Mouse (Mus musculus): ENCODE measurements around the gene Dmbx1. TPM values are rescaled to one million over a fixed set of nuclear protein-coding genes. Genes with fewer than 3 reads are reported as not detected.
A peak's percentile ranks its signal among the peaks of the same experiment; 100 is the strongest.

The Dmbx1 gene
- not detected in 2 replicates for polyA plus RNA-seq (2015; fragmentation: Nextera tagmentation; extraction: Ambion mirVana)

- Histone ChIP-seq H3K27me3 (peaks cover 100% of the 10 kb centered on the region), H3K27ac (replicated peaks) (no peak within 1 kb of the TSS), H3K4me1 (replicated peaks) (peaks cover 3% of the 10 kb centered on the region), H3K9me3 (replicated peaks) (no peaks in the 10 kb centered on the region), H3K4me2 (peak within 1 kb of the TSS; percentile 46), H3K9ac (no peak within 1 kb of the TSS), H3K36me3 (replicated peaks) (no peaks in the 10 kb centered on the region), H3K4me3 (replicated peaks) (peak within 1 kb of the TSS; percentile 17)
- WGBS (ENCODE audit: insufficient replicate concordance): under 1% methylated on average over 71 of the region's 71 CpGs
- ATAC-seq (ENCODE audit: insufficient read depth): no peak
Measured at GRCm38 (mm10) chr4:115939295-115940102, at the start of gene Dmbx1. Dmbx1 (minus strand) TSS chr4:115939926.

- ATAC-seq (ENCODE audit: insufficient read depth): no peak
- Histone ChIP-seq H3K9ac (no peak overlapping the region), H3K4me3 (replicated peaks) (no peak overlapping the region), H3K9me3 (replicated peaks) (no peaks in the 10 kb centered on the region), H3K4me1 (replicated peaks) (0 out of 2 replicates have a peak, but pooled peaks cover 3% of the 10 kb centered on the region), H3K27me3 (peaks cover 4% of the 10 kb centered on the region; the same call in 1 of the 2 replicates), H3K36me3 (replicated peaks) (no peaks in the 10 kb centered on the region), H3K27ac (replicated peaks) (no peak overlapping the region), H3K4me2 (no peak overlapping the region)
- WGBS (ENCODE audit: insufficient replicate concordance): 56% methylated on average over 7 of the region's 7 CpGs
Measured at GRCm38 (mm10) chr4:115989382-115989781, 49.7 kb upstream of the Dmbx1 start.

DNA sequence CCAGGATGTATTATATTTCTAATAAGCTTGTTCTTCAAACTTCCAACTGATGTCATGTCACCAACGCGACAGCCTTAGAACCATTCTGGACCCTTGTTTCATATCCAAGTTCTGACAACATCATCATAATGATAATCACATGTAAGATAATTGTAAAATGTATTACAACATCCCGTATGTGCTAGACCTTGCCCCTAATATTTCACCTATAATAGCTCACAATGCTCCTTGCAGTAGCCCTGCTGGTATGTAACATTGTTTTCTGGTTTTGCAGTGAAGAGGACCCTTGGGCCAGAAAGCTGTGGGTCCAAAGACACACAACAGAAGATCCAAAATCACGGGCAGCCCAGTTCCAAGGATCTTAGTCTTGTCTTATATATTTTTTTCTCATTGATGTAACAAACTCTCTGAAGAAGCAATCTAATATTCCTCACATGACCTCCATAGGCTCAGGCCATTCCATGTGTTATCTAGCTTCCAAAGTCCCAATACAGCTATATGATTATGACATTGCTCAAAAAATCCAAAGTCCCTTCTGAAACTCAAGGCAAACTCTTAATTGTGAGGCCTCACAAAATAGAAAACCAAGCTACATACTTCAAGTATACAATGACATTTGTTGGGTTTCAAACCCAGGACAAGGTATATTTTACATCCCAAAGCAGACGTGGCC, 48.3 kb upstream of the Dmbx1 start:
- ATAC-seq (ENCODE audit: insufficient read depth): no peak
- no peak overlapping the region for H3K9ac ChIP-seq
- no peak overlapping the region for H3K4me3 ChIP-seq (replicated peaks)
- 0 out of 2 replicates have a peak, but pooled peaks cover 9% of the 10 kb centered on the region for H3K4me1 ChIP-seq (replicated peaks)
- WGBS (ENCODE audit: insufficient replicate concordance): 60% methylated on average over 5 of the region's 5 CpGs
- H3K9me3 ChIP-seq (replicated peaks): no peaks in the 10 kb centered on the region
- H3K27me3 ChIP-seq: peaks cover 11% of the 10 kb centered on the region
- H3K36me3 ChIP-seq (replicated peaks): no peaks in the 10 kb centered on the region
- H3K27ac ChIP-seq (replicated peaks): no peak overlapping the region
- H3K4me2 ChIP-seq: no peak overlapping the region

DNA sequence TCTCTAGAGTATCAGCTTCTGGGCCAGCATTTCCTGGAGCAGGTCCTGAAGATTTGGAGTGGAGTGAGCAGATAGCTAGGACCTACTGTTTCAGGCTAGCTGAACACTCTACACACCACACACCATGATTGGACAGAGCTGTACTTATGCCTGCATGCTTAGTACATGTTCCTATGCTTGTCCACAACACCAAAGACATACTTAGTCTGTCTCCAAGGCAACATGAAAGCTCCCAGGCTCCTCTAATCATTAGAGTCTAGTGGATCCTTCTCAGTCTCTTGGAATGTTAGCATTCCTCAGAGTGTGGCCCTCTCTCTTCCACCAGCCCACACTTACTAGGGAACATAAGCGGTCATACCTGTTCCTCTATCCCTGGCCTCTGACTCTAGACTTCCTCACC, 47.7 kb upstream of the Dmbx1 start:
- Histone ChIP-seq H3K4me2 (no peak overlapping the region), H3K27me3 (peaks cover 11% of the 10 kb centered on the region), H3K9me3 (replicated peaks) (no peaks in the 10 kb centered on the region), H3K4me3 (replicated peaks) (no peak overlapping the region), H3K36me3 (replicated peaks) (no peaks in the 10 kb centered on the region), H3K9ac (no peak overlapping the region), H3K27ac (replicated peaks) (no peak overlapping the region), H3K4me1 (replicated peaks) (0 out of 2 replicates have a peak, but pooled peaks cover 9% of the 10 kb centered on the region)
- no peak for ATAC-seq (ENCODE audit: insufficient read depth)
- WGBS (ENCODE audit: insufficient replicate concordance): 70% methylated on average over 1 of the region's 1 CpGs

- ATAC-seq (ENCODE audit: insufficient read depth): no peak
Measured at GRCm38 (mm10) chr4:115984967-115985366, 45.2 kb upstream of the Dmbx1 start.

GRCm38 (mm10) chr4:115984111-115984510, 44.4 kb upstream of the Dmbx1 start:
- H3K27me3 ChIP-seq: peaks cover 43% of the 10 kb centered on the region

More at GRCm38 (mm10) chr4:115984967-115985366, 45.2 kb upstream of the Dmbx1 start:
- WGBS (ENCODE audit: insufficient replicate concordance): 21% methylated on average over 8 of the region's 8 CpGs
- no peaks in the 10 kb centered on the region for H3K9me3 ChIP-seq (replicated peaks)
- no peak overlapping the region for H3K9ac ChIP-seq
- H3K27me3 ChIP-seq: peaks cover 35% of the 10 kb centered on the region
- 0 out of 2 replicates have a peak, but pooled peaks cover 9% of the 10 kb centered on the region for H3K4me1 ChIP-seq (replicated peaks)
- no peak overlapping the region for H3K27ac ChIP-seq (replicated peaks)
- no peak overlapping the region for H3K4me2 ChIP-seq
- H3K36me3 ChIP-seq (replicated peaks): no peaks in the 10 kb centered on the region
- H3K4me3 ChIP-seq (replicated peaks): no peak overlapping the region

GRCm38 (mm10) chr4:115980676-115981075, 41.0 kb upstream of the Dmbx1 start:
- Histone ChIP-seq H3K9ac (no peak overlapping the region), H3K4me2 (no peak overlapping the region), H3K36me3 (replicated peaks) (no peaks in the 10 kb centered on the region), H3K27ac (replicated peaks) (no peak overlapping the region), H3K4me1 (replicated peaks) (0 out of 2 replicates have a peak, but pooled peaks cover 13% of the 10 kb centered on the region), H3K4me3 (replicated peaks) (no peak overlapping the region), H3K9me3 (replicated peaks) (no peaks in the 10 kb centered on the region), H3K27me3 (peaks cover 74% of the 10 kb centered on the region)
- no peak for ATAC-seq (ENCODE audit: insufficient read depth)
- 3% methylated on average over 8 of the region's 8 CpGs for WGBS (ENCODE audit: insufficient replicate concordance)

More at GRCm38 (mm10) chr4:115984111-115984510, 44.4 kb upstream of the Dmbx1 start:
- 1% methylated on average over 13 of the region's 13 CpGs for WGBS (ENCODE audit: insufficient replicate concordance)
- H3K36me3 ChIP-seq (replicated peaks): no peaks in the 10 kb centered on the region
- H3K4me3 ChIP-seq (replicated peaks): no peak overlapping the region
- H3K9me3 ChIP-seq (replicated peaks): no peaks in the 10 kb centered on the region
- H3K4me1 ChIP-seq (replicated peaks): 0 out of 2 replicates have a peak, but pooled peaks cover 13% of the 10 kb centered on the region
- H3K4me2 ChIP-seq: no peak overlapping the region
- H3K27ac ChIP-seq (replicated peaks): no peak overlapping the region
- no peak for ATAC-seq (ENCODE audit: insufficient read depth)
- no peak overlapping the region for H3K9ac ChIP-seq

DNA sequence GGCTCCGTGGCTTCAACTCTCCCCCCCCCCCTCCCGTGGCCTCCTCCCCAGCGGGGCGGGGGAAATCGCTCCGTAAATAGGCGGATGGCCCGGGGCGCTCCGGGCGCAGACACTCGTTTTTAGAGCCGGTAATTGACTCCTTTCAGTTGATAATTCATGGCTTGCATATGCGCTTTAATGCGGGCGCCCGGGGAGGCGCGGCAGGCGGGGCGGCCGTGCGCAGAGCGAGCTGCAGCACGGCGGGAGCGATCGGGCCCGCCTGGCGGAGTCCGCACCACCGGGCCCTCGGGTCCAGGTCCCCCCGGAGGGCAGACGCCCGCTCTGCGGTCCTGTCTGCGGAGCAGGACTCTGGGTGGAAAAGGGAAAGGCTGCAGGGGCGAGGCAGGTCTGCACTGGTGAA, 39.7 kb upstream of the Dmbx1 start:
- WGBS (ENCODE audit: insufficient replicate concordance): under 1% methylated on average over 39 of the region's 39 CpGs
- Histone ChIP-seq H3K36me3 (replicated peaks) (no peaks in the 10 kb centered on the region), H3K4me3 (replicated peaks) (no peak overlapping the region), H3K27me3 (peaks cover 82% of the 10 kb centered on the region), H3K9ac (no peak overlapping the region), H3K4me1 (replicated peaks) (0 out of 2 replicates have a peak, but pooled peaks cover 10% of the 10 kb centered on the region), H3K27ac (replicated peaks) (no peak overlapping the region), H3K4me2 (peak overlapping the region; percentile 35; the same call in 1 of the 2 replicates), H3K9me3 (replicated peaks) (no peaks in the 10 kb centered on the region)
- ATAC-seq (ENCODE audit: insufficient read depth): no peak

DNA sequence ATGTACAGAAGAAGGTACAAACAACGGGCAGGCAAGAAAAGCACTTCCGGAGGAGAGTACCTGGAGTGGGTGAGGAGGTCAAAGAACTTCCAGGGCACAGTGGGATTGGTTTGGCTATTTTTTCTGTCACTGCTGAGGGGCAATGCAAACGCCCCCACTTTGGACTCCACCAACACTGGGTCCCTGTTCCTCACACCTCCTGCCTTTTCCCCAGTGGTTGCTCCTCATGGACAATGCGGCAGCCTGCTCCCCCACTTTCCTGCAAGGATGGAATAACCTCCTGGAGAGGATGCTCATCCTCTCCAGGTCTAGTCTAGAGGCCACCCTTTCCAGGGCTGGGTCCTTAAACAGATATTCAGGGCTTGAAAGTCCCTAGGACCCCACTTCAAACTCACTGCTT, 39.2 kb upstream of the Dmbx1 start:
- no peak for ATAC-seq (ENCODE audit: insufficient read depth)
- 31% methylated on average over 4 of the region's 4 CpGs for WGBS (ENCODE audit: insufficient replicate concordance)
- Histone ChIP-seq H3K4me3 (replicated peaks) (no peak overlapping the region), H3K4me2 (no peak overlapping the region), H3K4me1 (replicated peaks) (0 out of 2 replicates have a peak, but pooled peaks cover 5% of the 10 kb centered on the region), H3K9me3 (replicated peaks) (no peaks in the 10 kb centered on the region), H3K36me3 (replicated peaks) (no peaks in the 10 kb centered on the region), H3K9ac (no peak overlapping the region), H3K27me3 (peaks cover 82% of the 10 kb centered on the region), H3K27ac (replicated peaks) (no peak overlapping the region)

DNA sequence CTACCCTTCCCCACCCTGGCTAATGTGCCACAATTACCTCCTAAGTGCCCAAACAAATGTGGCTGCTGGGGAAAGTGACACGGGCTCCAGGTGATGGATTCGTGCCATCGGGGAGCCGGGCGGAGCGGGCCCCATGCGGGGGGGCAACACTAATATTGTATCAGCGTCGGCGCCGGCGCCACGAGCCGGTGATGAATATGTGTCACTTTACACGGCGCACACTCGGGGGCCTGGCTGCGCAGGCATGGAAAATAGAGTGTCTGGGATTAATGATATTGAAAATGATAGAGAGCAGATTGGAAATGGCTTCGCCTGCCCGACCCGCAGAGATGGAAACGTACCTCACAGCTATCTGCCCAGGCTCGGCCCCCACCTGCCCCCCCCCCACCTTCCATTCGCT, 32.8 kb upstream of the Dmbx1 start:
- H3K27me3 ChIP-seq: peaks cover 77% of the 10 kb centered on the region
- no peak overlapping the region for H3K27ac ChIP-seq (replicated peaks)
- WGBS (ENCODE audit: insufficient replicate concordance): 49% methylated on average over 24 of the region's 24 CpGs
- no peak overlapping the region for H3K4me2 ChIP-seq
- H3K36me3 ChIP-seq (replicated peaks): no peaks in the 10 kb centered on the region
- no peak for ATAC-seq (ENCODE audit: insufficient read depth)
- H3K9ac ChIP-seq: no peak overlapping the region
- no peaks in the 10 kb centered on the region for H3K9me3 ChIP-seq (replicated peaks)
- H3K4me3 ChIP-seq (replicated peaks): no peak overlapping the region
- H3K4me1 ChIP-seq (replicated peaks): no peaks in the 10 kb centered on the region

DNA sequence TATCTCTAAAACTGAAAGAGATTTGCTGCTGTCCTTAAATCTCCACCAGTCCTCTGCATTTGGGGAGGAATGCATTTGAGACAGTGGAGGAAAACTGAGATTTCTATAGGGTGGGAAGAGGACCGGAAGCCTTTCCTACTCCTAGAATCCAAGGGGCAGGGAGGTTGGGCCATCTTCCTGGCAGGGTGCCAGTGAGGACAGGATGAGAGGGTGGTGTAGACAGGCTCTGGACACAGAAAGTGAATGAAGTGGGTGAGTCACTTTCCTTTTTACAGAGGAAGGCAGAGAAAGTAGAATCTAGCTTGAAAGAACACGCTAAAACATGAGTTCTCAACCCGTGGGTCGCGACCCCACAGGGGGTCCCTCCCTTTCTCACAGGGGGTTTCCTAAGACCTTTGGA, 24.7 kb upstream of the Dmbx1 start:
- ATAC-seq (ENCODE audit: insufficient read depth): no peak
- H3K27ac ChIP-seq (replicated peaks): no peak overlapping the region
- no peaks in the 10 kb centered on the region for H3K4me1 ChIP-seq (replicated peaks)
- no peaks in the 10 kb centered on the region for H3K9me3 ChIP-seq (replicated peaks)
- H3K27me3 ChIP-seq: peaks cover 98% of the 10 kb centered on the region
- 10% methylated on average over 5 of the region's 5 CpGs for WGBS (ENCODE audit: insufficient replicate concordance)
- H3K4me2 ChIP-seq: no peak overlapping the region
- H3K4me3 ChIP-seq (replicated peaks): no peak overlapping the region
- H3K9ac ChIP-seq: no peak overlapping the region
- no peaks in the 10 kb centered on the region for H3K36me3 ChIP-seq (replicated peaks)
